Mouse (Mus musculus) central nervous system, embryonic 14 days (tissue): ENCODE data around the gene Hnrnpm. TPM values are rescaled to one million over a fixed set of nuclear protein-coding genes. Genes with fewer than 3 reads are reported as not detected.

ENCODE experiments used
- polyA plus RNA-seq: library from polyadenylated mRNA; depleted of rRNA; stranded (reverse); fragments of >200 nt; gene quantifications from 2 replicates; pipeline ENCODE4 v1.2.3, GENCODE M21; 2012; rRNA removed

Hnrnpm gene
- 346 and 372 TPM in 2 replicates for polyA plus RNA-seq

GRCm38 (mm10) chr17:33686760-33687159, at the start of gene Hnrnpm:
Hnrnpm (minus strand) TSS chr17:33686860.

GRCm38 (mm10) chr17:33718384-33718881, 31.8 kb upstream of the Hnrnpm start, which contains the start of gene March2:
March2 (minus strand) TSS chr17:33718670.

GRCm38 (mm10) chr17:33637516-33638276, 49.0 kb downstream of the Hnrnpm start, which contains the start of gene Pram1:
Pram1 (plus strand) TSS chr17:33638056.

GRCm38 (mm10) chr17:33628621-33629486, 57.8 kb downstream of the Hnrnpm start, which contains the start of gene Zfp414:
Zfp414 (plus strand) TSS chr17:33629090.

Other genes with a start within 250 kb of the Hnrnpm start
- gene Adamts10, start 162.7 kb downstream of the Hnrnpm start, polyA plus RNA-seq: 120 and 157 TPM in 2 replicates
- gene Myo1f, start 131.2 kb downstream of the Hnrnpm start, polyA plus RNA-seq: 1.8 TPM in 2 replicates
- 119 and 126 TPM in 2 replicates for gene Zfp414, start 57.8 kb downstream of the Hnrnpm start, polyA plus RNA-seq
- gene Pram1, start 48.8 kb downstream of the Hnrnpm start, polyA plus RNA-seq: 0.96 and 1.2 TPM in 2 replicates
- 54.7 and 54.9 TPM in 2 replicates for gene March2, start 31.8 kb upstream of the Hnrnpm start, polyA plus RNA-seq
- 492 and 498 TPM in 2 replicates for gene Rab11b, start 73.7 kb upstream of the Hnrnpm start, polyA plus RNA-seq
- gene Angptl4, start 95.0 kb upstream of the Hnrnpm start, polyA plus RNA-seq: 8.6 and 13.8 TPM in 2 replicates
- 60.8 and 64.1 TPM in 2 replicates for gene Kank3, start 123.7 kb upstream of the Hnrnpm start, polyA plus RNA-seq
- 1,052 and 1,113 TPM in 2 replicates for gene Rps28, start 137.7 kb upstream of the Hnrnpm start, polyA plus RNA-seq
- gene Ndufa7, start 137.7 kb upstream of the Hnrnpm start, polyA plus RNA-seq: 340 and 356 TPM in 2 replicates
- 41.3 and 46.5 TPM in 2 replicates for gene Cd320, start 156.2 kb upstream of the Hnrnpm start, polyA plus RNA-seq
- gene Gm7029, start 187.0 kb upstream of the Hnrnpm start, polyA plus RNA-seq: not detected in 2 replicates
- 32.6 and 40.9 TPM in 2 replicates for gene Kifc1, start 203.8 kb upstream of the Hnrnpm start, polyA plus RNA-seq
- gene Platr17, start 218.3 kb upstream of the Hnrnpm start, polyA plus RNA-seq: 0.25 and 0.29 TPM in 2 replicates
- gene Daxx, start 222.6 kb upstream of the Hnrnpm start, polyA plus RNA-seq: 46.3 and 50.1 TPM in 2 replicates
- 13.9 and 20.8 TPM in 2 replicates for gene Tapbp, start 229.0 kb upstream of the Hnrnpm start, polyA plus RNA-seq
- 34.5 and 40.6 TPM in 2 replicates for gene Zbtb22, start 229.0 kb upstream of the Hnrnpm start, polyA plus RNA-seq
- 230 and 252 TPM in 2 replicates for gene Rgl2, start 242.7 kb upstream of the Hnrnpm start, polyA plus RNA-seq